Mouse (Mus musculus): ENCODE results near the gene Degs1. TPM values are rescaled to one million over a fixed set of nuclear protein-coding genes. Genes with fewer than 3 reads are reported as not detected.

The Degs1 gene
- polyA plus RNA-seq, 2 experiments = 29.4 to 72.8 TPM

DNA sequence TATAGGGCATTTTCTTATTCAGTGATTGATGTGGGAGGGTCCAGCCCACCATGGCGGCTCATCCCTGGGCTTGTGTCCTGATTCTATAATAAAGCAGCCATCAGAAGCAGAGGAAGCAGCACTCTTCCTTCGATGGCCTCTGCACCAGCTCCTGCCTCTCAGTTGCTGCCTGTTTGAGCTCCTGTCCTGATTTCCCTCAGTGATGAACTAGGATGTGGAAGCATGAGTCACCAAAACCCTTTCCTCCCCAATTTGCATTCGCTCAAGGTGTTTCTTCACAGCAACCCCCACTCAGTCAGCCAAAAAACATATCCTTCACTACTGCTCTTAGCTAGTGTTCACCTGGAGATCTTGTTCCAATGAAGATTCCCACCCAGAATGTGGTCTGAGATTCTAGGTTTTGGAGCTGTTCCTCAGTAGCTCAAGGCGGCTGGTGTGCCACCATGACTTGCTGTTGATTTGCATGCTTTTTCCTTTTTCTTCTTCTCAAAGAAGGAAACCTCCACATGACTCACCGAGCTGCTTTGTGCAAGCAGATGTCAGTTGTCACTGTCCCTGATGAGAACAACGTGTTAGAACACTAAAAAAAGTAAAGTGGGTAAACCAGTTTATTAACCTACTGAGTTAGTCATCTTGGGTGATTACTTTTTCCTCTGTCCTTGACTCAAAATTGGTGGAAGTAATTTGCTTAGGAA, 19.7 kb upstream of the Degs1 start:
- DNase-seq (ENCODE audit: low read depth in 3 of 3, low spot score in 3 of 3) (no peak), ATAC-seq (ENCODE audit: insufficient read depth) (no peak)
- H3K27me3 ChIP-seq (ENCODE audit: control insufficient read depth, insufficient read depth, low read length) = no peaks in the 10 kb centered on the region
- no peaks in the 10 kb centered on the region for H3K9me3 ChIP-seq (ENCODE audit: control insufficient read depth, low read length)
- H3K27ac ChIP-seq = no peak overlapping the region
- no peak overlapping the region for H3K9ac ChIP-seq (replicated peaks)
- H3K36me3 ChIP-seq (replicated peaks; ENCODE audit: control insufficient read depth, insufficient read depth, low read depth) = no peaks in the 10 kb centered on the region
- no peaks in the 10 kb centered on the region for H3K4me1 ChIP-seq (replicated peaks; ENCODE audit: control insufficient read depth in 2 of 2, insufficient read depth in 2 of 2, low read length in 1 of 2)
- TF ChIP-seq CTCF (IDR thresholded peaks at IDR 0.05; ENCODE audit: low read depth) = no peak
- WGBS (ENCODE audit: insufficient replicate concordance) = 37% methylated on average over 6 of the region's 6 CpGs
- no peak overlapping the region for H3K4me2 ChIP-seq (ENCODE audit: low read depth)
- H3K4me3 ChIP-seq (ENCODE audit: insufficient read depth in 1 of 2, low read depth in 2 of 2, low read length in 2 of 2) = no peak overlapping the region

DNA sequence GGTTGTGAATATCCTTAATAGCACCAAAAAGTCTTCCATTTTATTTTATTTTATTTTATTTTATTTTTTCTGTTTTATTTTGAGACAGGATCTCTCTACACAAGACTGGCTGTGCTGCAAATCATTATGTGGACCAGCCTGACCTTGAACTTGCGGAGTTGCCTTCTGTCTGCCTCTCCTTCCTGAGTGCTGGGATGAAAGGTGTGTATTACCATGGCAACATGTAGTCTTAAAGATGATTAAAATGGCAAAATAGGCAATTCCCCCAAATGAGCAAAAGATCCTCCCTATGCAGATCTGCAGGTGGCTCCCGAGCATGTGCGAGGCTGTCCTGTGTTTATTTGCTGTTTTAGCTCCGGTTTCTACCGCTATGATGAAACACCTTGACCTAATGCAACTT, 15.2 kb upstream of the Degs1 start:
- Histone ChIP-seq H3K27ac (no peak overlapping the region), H3K36me3 (replicated peaks; ENCODE audit: control insufficient read depth, insufficient read depth, low read depth) (no peaks in the 10 kb centered on the region)
- 75% methylated on average over 5 of the region's 5 CpGs for WGBS (ENCODE audit: insufficient replicate concordance)

DNA sequence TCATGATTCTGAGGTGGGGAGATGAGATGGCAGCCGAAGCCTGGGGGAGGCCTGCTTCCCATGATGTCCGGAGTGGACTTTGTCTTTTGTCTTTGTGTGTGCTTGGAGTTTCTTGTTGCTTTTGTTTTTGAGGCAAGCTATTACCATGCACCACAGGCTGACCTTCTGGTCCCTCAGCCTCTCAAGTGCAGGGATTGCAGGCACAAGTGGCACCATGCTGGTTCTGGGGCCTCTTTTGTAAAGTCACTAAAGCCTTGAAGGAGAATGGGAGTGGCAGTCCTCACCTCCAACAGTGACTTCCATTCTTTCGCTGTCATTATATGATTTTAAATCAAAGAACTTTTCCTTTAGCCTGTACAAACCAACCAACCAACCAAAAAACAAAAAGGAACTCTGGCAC, 14.6 kb upstream of the Degs1 start:
- Histone ChIP-seq H3K27ac (no peak overlapping the region), H3K9ac (replicated peaks) (no peak overlapping the region), H3K4me2 (ENCODE audit: low read depth) (no peak overlapping the region), H3K4me3 (ENCODE audit: insufficient read depth in 1 of 2, low read depth in 2 of 2, low read length in 2 of 2) (no peak overlapping the region), H3K9me3 (ENCODE audit: control insufficient read depth, low read length) (no peaks in the 10 kb centered on the region), H3K27me3 (ENCODE audit: control insufficient read depth, insufficient read depth, low read length) (no peaks in the 10 kb centered on the region), H3K36me3 (replicated peaks; ENCODE audit: control insufficient read depth, insufficient read depth, low read depth) (no peaks in the 10 kb centered on the region), H3K4me1 (replicated peaks; ENCODE audit: control insufficient read depth in 2 of 2, insufficient read depth in 2 of 2, low read length in 1 of 2) (peaks cover 0 to 5% of the 10 kb centered on the region in 2 experiments; a peak in 1 of 4 replicates)
- DNase-seq (ENCODE audit: low read depth in 3 of 3, low spot score in 3 of 3) (no peak), ATAC-seq (ENCODE audit: insufficient read depth) (no peak)
- TF ChIP-seq EP300 (IDR thresholded peaks at IDR 0.05; ENCODE audit: low read depth) (no peak), CTCF (IDR thresholded peaks at IDR 0.05; ENCODE audit: low read depth) (no peak)
- 64% methylated on average over 3 of the region's 3 CpGs for WGBS (ENCODE audit: insufficient replicate concordance)

More for the DNA sequence above, 15.2 kb upstream of the Degs1 start:
- Histone ChIP-seq H3K4me2 (ENCODE audit: low read depth) (no peak overlapping the region), H3K9me3 (ENCODE audit: control insufficient read depth, low read length) (no peaks in the 10 kb centered on the region), H3K27me3 (ENCODE audit: control insufficient read depth, insufficient read depth, low read length) (no peaks in the 10 kb centered on the region), H3K4me1 (replicated peaks; ENCODE audit: control insufficient read depth in 2 of 2, insufficient read depth in 2 of 2, low read length in 1 of 2) (no peaks in the 10 kb centered on the region), H3K4me3 (ENCODE audit: insufficient read depth in 1 of 2, low read depth in 2 of 2, low read length in 2 of 2) (no peak overlapping the region), H3K9ac (replicated peaks) (no peak overlapping the region; the same call in 1 of the 2 replicates)
- TF ChIP-seq CTCF (IDR thresholded peaks at IDR 0.05; ENCODE audit: low read depth) = no peak
- TF ChIP-seq EP300 (IDR thresholded peaks at IDR 0.05; ENCODE audit: low read depth) = no peak
- no peak for ATAC-seq (ENCODE audit: insufficient read depth)
- no peak for DNase-seq (ENCODE audit: low read depth in 3 of 3, low spot score in 3 of 3)

DNA sequence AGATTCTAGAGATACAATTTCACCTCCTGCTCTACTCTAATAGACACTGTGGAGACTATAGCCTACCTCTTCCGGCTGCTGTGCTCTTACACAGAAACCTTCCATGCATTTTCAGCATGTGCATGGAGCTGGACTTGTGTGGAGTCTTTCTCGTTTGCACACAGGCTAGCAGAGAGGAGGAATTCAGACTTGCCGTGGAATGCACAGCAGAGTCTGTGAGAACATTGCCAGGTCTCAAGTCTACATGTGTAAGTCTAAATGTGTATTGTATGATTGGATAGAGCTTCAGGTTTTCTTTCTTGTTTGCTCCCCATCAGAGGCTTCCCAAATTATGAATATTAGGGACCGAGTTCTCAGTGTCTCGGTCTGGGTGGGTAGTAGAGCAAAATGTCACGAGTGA, 14.2 kb upstream of the Degs1 start:
- Histone ChIP-seq H3K27ac (no peak overlapping the region), H3K4me3 (ENCODE audit: insufficient read depth in 1 of 2, low read depth in 2 of 2, low read length in 2 of 2) (no peak overlapping the region), H3K4me1 (replicated peaks; ENCODE audit: control insufficient read depth in 2 of 2, insufficient read depth in 2 of 2, low read length in 1 of 2) (peaks cover 0 to 7% of the 10 kb centered on the region in 2 experiments; a peak in 1 of 4 replicates), H3K27me3 (ENCODE audit: control insufficient read depth, insufficient read depth, low read length) (no peaks in the 10 kb centered on the region), H3K9ac (replicated peaks) (no peak overlapping the region), H3K4me2 (ENCODE audit: low read depth) (no peak overlapping the region), H3K36me3 (replicated peaks; ENCODE audit: control insufficient read depth, insufficient read depth, low read depth) (no peaks in the 10 kb centered on the region), H3K9me3 (ENCODE audit: control insufficient read depth, low read length) (no peaks in the 10 kb centered on the region)
- no peak for TF ChIP-seq EP300 (IDR thresholded peaks at IDR 0.05; ENCODE audit: low read depth)
- TF ChIP-seq CTCF (IDR thresholded peaks at IDR 0.05; ENCODE audit: low read depth) = no peak
- 65% methylated on average over 6 of the region's 6 CpGs for whole genome bisulfite sequencing (ENCODE audit: insufficient replicate concordance)
- ATAC-seq (ENCODE audit: insufficient read depth) (no peak), DNase-seq (ENCODE audit: low read depth in 3 of 3, low spot score in 3 of 3) (no peak)

DNA sequence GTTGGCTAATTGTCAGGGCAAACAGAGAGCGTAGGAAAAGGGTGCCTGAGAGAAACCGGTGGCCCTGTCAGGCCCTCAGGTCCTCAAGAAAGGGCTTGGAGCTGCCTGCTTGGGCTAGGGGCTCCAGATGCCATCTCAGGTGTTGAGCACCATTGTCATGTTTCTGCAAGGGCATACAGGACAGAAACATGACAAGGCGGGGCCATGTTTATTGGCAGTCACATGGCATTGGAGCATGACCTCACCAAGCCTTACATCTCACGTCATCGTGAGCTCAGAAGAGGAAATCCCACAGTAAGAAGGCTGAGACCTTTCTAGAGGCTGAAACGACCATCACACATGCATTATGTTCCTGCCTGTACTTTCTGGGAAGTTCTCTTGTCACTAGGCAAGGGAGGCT, 13.5 kb upstream of the Degs1 start:
- WGBS (ENCODE audit: insufficient replicate concordance) = 64% methylated on average over 6 of the region's 6 CpGs
- ATAC-seq (ENCODE audit: insufficient read depth) (no peak), DNase-seq (ENCODE audit: low read depth in 3 of 3, low spot score in 3 of 3) (no peak)
- no peaks in the 10 kb centered on the region for H3K9me3 ChIP-seq (ENCODE audit: control insufficient read depth, low read length)
- no peak overlapping the region for H3K4me2 ChIP-seq (ENCODE audit: low read depth)
- H3K27ac ChIP-seq = no peak overlapping the region
- TF ChIP-seq CTCF (IDR thresholded peaks at IDR 0.05; ENCODE audit: low read depth) (no peak), EP300 (IDR thresholded peaks at IDR 0.05; ENCODE audit: low read depth) (no peak)
- no peak overlapping the region for H3K9ac ChIP-seq (replicated peaks)
- H3K4me1 ChIP-seq (replicated peaks; ENCODE audit: control insufficient read depth in 2 of 2, insufficient read depth in 2 of 2, low read length in 1 of 2) = peaks cover 0 to 9% of the 10 kb centered on the region in 2 experiments; a peak in 1 of 4 replicates
- no peaks in the 10 kb centered on the region for H3K27me3 ChIP-seq (ENCODE audit: control insufficient read depth, insufficient read depth, low read length)
- H3K36me3 ChIP-seq (replicated peaks; ENCODE audit: control insufficient read depth, insufficient read depth, low read depth) = no peaks in the 10 kb centered on the region
- no peak overlapping the region for H3K4me3 ChIP-seq (ENCODE audit: insufficient read depth in 1 of 2, low read depth in 2 of 2, low read length in 2 of 2)
